Mouse (Mus musculus): Measurements from ENCODE around the gene Mical2.

Mical2 gene

GRCm38 (mm10) chr7:112208323-112209167 is 17.1 kb upstream of the Mical2 start:
- DNase-seq (ENCODE audit: low spot score in 2 of 2), result no peak

DNA sequence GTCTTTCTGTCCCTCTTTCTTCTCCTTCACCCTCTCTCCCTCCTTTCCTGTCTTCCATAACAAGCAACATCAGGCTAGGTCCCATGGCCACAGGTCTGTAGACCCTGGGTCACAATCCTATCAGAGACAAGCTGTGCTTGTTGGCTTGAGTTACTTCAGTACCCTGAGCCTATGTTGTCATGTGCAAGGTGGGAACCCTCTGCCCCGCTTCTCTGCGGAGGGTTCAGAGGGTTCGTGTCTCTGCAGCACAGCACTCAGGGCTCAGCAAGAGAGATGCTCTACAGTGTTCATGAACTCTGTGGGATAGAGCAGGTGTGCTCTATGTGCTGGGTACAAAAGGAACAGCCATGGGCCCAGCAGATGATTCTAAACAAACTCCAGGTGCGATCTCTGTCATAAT is 16.0 kb upstream of the Mical2 start:
- no peak for DNase-seq (ENCODE audit: low spot score in 2 of 2)

DNA sequence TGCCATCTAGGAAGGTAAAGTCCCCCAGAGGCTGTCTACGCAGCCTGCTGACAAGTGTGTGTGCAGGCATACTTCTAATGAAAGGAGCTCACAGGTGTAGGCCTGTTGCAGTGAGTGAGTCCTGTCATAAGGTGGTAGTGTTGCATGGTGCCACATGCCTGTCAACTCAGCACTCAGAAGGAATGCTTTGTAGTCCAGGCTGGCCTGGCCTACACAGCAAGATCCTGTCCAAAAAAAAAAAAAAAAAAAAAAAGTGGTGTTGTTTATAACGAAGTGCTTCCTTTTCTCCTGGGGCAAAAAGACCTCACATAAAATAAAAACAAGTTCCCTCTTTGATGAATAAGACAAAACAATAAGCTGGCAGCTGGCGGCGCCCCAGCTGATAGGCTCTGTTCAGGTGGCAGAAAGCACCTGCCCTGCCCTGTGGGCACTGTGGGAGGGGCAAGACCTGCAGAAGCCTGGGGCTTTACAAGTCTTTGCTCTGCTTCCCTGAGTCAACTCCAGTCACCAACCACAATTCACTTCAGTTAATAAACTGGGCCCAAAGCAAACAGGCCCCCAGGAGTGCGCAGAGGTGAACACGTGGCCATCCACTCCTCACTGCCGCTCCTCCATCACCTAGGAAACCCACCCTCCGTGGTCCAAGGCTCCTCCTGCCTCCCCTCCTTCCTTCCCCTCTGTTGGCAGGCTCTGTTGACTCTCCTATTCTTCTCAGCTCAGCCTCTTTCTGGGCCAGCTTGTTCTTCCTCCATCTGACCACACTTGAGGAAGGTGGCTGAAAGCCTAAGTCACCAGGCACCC is 12.5 kb upstream of the Mical2 start:
- DNase-seq (ENCODE audit: low spot score in 2 of 2), result peak in 1 of 2 experiments; percentile 44

DNA sequence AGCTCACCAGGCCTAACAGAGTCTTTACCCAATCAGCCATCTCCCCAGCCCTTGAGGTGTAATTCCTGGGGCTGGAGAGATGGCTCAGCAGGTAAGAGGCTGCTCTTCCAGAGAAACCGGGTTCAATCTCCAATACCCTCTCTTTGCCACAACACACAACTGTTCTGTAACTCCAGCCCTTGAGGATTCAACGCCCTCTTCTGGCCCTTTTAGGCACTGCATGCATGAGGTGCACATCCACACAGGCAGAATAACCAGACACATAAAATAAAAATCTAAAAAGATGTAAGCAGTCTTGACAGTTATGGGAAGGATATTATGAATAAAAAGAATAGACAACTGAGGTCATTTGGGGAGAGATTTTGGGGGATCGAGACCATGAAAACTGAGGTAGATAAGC is 9.8 kb upstream of the Mical2 start:
- DNase-seq (ENCODE audit: low spot score in 2 of 2), result no peak

DNA sequence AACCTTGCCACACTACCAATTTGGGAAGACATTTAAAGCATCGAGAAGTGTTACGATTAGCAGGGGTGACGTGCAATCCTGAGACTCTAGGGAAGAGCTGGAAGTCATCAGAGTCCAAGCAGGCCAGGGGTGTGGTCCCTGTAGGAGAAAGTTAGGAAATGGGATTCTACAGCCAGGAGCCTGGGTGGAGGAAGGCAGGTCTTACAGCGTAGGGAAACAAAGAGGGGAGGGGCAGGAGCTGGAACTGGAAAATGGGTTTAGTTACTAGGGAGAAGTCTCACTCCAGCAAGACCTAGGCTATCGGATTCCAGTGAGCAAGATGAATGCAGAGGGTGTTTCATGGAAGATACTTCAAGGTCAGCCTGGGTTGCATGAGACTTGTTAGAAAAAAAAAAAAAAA is 8.9 kb upstream of the Mical2 start:
- DNase-seq (ENCODE audit: low spot score in 2 of 2), result no peak

- DNase-seq (ENCODE audit: low spot score in 2 of 2), result no peak
These were observed 8.4 kb upstream of the Mical2 start for GRCm38 (mm10) chr7:112217208-112217607.

DNA sequence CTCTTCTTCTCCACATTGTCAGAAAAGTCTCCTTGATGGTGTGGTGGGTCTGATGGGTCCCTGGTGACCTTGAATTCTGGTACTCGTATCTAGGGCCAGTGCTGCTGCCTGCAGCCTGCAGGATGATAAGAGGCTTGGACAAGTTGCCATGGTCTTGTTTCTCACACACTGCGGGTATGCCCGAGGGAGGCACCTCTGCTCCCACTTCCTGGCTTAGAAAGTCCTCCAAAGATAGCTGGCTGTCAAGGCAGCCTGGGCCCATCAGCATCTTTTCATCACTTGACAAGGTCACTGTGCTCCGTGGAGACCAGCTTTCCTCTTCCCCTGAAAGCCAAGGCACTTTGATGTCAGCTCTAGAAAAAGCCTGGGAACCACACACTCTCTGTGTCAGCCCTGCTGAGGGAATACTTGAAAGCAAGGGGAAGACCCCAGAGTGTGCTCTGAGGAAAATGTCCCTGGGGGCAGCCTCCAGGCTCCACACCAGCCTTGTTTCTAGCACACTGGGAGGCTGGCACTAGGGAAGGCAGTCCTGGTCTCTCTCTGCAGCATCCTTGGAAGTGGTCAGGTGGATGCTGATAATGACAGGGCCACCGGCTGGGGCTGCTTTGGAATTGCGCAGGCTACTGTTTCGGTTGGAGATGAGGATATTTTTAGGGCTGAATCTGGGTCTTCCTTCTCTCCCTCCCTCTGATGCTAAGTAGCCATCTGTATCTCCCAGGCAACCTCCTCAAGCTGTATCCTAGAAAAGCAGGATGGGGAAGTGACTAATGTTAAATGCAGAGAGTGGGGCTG is 2.7 kb upstream of the Mical2 start:
- peak; percentile 81 to 83 for DNase-seq (ENCODE audit: low spot score in 2 of 2)

DNA sequence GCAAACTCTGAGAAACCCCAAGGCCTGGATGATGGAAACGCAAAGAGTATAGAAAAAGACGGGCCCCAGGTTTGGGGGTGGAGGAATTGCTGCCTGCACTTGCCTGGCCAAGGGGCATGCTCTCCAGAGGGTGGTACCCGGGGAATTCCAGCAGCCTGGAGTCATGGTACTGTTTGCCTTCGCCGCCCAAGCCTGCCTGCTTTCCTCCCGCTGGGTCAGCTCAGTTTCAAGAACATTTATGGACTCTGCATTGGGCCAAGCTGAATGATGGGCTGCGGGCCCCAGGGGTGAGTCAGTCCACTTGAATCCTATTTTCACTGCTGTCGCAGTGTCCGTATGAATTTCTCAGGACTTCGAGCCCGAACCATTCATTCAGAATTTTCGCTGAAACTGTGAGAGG is 802 bp upstream of the Mical2 start:
- DNase-seq (ENCODE audit: low spot score in 2 of 2), result no peak

- DNase-seq (ENCODE audit: low spot score in 2 of 2), result no peak
These were observed 1.0 kb downstream of the Mical2 start for GRCm38 (mm10) chr7:112226446-112227265.

DNA sequence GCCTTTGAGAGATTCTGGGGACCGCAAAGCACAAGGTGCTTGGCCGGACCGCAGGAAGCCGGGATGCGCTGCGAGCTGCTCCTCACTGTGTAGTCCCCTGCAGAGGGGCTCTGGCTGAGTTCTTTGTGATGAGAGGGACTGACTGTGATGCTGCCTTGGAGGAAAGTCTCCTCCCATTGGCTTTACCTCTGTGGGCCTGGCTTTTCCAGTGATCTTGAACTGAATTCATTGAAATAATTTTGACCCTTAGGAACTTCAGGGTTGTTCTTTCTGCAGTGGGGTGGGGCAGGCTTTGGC is 1.6 kb downstream of the Mical2 start:
- DNase-seq (ENCODE audit: low spot score in 2 of 2), result no peak

- no peak for DNase-seq (ENCODE audit: low spot score in 2 of 2)
These were observed 3.3 kb downstream of the Mical2 start for GRCm38 (mm10) chr7:112228827-112229498.

- no peak for DNase-seq (ENCODE audit: low spot score in 2 of 2)
These were observed 6.1 kb downstream of the Mical2 start for GRCm38 (mm10) chr7:112231731-112232130.

DNA sequence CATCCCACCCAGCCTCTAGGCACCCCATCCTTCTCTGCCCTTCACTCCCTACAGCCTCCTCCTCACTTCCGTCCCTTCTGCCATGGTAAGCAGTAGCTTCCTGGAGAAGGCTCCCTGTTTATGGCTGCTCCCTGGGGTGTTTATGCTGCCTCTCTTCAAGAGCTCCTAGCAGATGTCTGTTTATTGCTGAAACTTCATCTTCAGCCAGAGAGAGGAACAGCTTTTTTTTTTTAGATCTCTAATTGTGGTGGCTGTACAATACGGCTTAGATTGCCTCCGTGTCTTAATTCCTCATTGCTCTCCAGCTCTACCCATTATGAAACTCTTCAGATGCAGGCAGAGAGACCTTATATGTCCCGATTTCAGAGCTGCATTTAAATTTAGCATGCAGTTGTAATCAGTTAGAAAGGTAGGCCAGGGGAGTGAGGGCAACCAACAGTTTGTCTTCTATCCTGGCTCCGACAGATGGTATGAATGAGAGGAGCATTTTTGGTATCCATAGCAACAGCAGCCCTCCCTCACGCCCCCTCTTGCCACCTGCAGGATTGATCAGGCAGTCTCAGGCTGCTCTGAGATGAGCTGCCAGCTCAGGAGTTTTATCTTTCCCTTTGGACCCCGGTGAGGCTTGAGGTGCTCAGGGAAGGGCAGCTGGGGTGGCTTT is 7.8 kb downstream of the Mical2 start:
- peak; percentile 82 to 85 for DNase-seq (ENCODE audit: low spot score in 2 of 2)

GRCm38 (mm10) chr7:112234410-112234809 is 8.8 kb downstream of the Mical2 start:
- no peak for DNase-seq (ENCODE audit: low spot score in 2 of 2)

- no peak for DNase-seq (ENCODE audit: low spot score in 2 of 2)
These were observed 9.8 kb downstream of the Mical2 start for GRCm38 (mm10) chr7:112235493-112235892.

- DNase-seq (ENCODE audit: low spot score in 2 of 2), result no peak
These were observed 11.6 kb downstream of the Mical2 start for GRCm38 (mm10) chr7:112237211-112237610.

GRCm38 (mm10) chr7:112237868-112238267 is 12.2 kb downstream of the Mical2 start:
- DNase-seq (ENCODE audit: low spot score in 2 of 2), result no peak

DNA sequence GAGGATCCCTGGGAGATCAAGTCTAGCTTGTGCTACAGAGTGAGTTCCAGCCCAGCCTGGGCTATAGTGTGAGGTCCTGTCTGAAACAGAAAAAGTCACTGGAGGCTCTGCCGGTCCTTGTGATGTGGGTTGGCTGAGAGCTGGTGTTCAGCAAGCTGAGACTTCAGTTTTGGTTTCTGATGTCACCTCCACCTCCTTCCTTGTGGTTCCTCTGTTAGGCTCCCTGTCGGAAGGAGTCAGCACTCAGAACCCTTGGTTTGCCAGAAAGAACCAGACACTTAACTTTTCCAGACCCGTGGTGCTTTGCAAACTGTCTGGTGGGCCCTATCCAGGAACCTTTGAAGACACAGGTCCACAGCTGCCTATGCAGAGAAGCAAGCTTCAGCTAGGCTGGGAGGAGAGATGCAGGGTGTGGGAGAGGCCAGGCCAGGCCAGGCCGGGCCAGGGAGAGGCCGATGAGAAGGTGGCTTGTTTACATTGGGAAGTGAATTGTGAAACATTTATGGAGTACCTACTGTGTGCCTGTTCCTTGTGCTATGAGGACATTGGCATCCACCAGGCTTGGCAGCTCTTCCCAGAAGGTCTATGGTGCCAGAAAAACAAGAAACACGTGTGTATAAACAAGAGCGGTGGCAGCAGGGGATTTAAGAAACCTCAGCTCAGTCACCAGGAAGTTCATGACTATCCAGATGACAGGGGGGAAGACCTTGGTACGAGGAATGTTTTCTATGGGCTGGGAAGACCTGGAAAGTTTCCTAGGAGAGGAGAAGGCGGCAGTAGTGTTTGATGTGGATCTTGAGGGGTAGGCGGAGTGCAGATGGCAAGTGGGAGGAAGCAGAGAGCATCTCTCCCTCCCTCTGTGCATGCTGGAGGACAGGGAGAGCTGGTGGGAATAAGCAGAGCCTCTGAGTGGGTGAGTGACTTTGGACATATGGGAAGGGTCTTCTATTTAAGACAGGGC is 13.4 kb downstream of the Mical2 start:
- DNase-seq (ENCODE audit: low spot score in 2 of 2), result peak; percentile 87 to 91

DNA sequence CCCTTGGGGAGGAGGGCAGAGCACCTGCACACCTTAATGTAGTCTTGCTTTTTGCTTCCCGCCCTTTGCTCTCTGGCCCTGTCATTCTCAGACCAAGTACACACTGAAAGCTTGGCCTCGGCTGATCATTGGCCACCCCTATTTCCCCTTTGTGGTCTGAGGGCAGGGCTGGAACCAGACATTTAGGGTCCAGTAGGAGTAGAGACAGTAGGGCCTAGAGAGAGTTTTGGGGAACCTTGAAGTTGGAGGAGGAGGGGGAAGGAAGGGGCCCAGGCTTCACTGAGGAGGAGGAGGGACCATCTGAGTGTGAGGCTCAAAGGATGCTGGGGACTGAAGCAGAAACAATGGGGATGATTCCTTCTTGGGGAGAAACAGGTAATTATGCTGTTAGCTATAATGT is 15.1 kb downstream of the Mical2 start:
- DNase-seq (ENCODE audit: low spot score in 2 of 2), result no peak

Measured in right cerebral cortex, adult 2 months (tissue).